Mouse (Mus musculus) olfactory bulb, adult 2 months (tissue): Measurements from ENCODE around the gene Efcab9. TPM values are rescaled to one million over a fixed set of nuclear protein-coding genes. Genes with fewer than 3 reads are reported as not detected.

Experiments
- H3K27ac ChIP-seq: fragments of 200-500 bp; 2 replicates; pipeline ENCODE4 v1.5.1; 2012; ENCODE audit warnings: low read depth, low read length; ENCODE audit not compliant: insufficient read depth
- H3K4me1 ChIP-seq: fragments of 200-500 bp; 2 replicates; pipeline ENCODE4 v1.6.1; 2012; ENCODE audit warnings: low read length; ENCODE audit not compliant: control insufficient read depth, insufficient read depth
- H3K4me3 ChIP-seq: fragments of 200-500 bp; 2 replicates; pipeline ENCODE4 v1.5.1; 2012; ENCODE audit warnings: mild to moderate bottlenecking, low read depth, low read length, moderate library complexity; ENCODE audit not compliant: insufficient read depth
- CTCF ChIP-seq: fragments of 200-500 bp; IDR thresholded peaks from 2 replicates; pipeline ENCODE4 v1.5.1; 2012; ENCODE audit warnings: low read depth, mild to moderate bottlenecking, low read length, moderate library complexity; ENCODE audit not compliant: insufficient read depth
- POLR2A ChIP-seq: fragments of 200-500 bp; IDR thresholded peaks from 2 replicates; pipeline ENCODE4 v1.6.1; 2012; ENCODE audit warnings: mild to moderate bottlenecking, low read depth, low read length, moderate library complexity; ENCODE audit not compliant: insufficient read depth
- WGBS: fragments of 180-500 bp; shearing (Covaris S2); methylation state at CpG from one replicate; pipeline ENCODE4 v1.1.7; 2018; 5-methylcytosine and 5-hydroxymethylcytosine counted together
- polyA plus RNA-seq: library from polyadenylated mRNA; stranded (reverse); fragments of >200 nt; gene quantifications from 2 replicates; pipeline ENCODE4 v1.2.4, GENCODE M21; 2012; ENCODE audit warnings: low replicate concordance; ENCODE audit not compliant: missing spikeins, insufficient read depth, insufficient read length

Gene Efcab9
- polyA plus RNA-seq, 1 experiment: not detected

GRCm38 (mm10) chr11:32535646-32536045 lies 3.8 kb upstream of the Efcab9 start:
- 98% methylated on average over 4 of the region's 4 CpGs for WGBS
- Histone ChIP-seq H3K4me1 (peaks cover 13% of the 10 kb centered on the region), H3K4me3 (no peak overlapping the region), H3K27ac (no peak overlapping the region)
- TF ChIP-seq CTCF: no peak
- no peak for TF ChIP-seq POLR2A

- Histone ChIP-seq H3K4me3 (no peak overlapping the region), H3K4me1 (peaks cover 13% of the 10 kb centered on the region), H3K27ac (no peak overlapping the region)
- 84% methylated on average over 7 of the region's 7 CpGs for WGBS
- TF ChIP-seq POLR2A (no peak), CTCF (no peak)
Observed at GRCm38 (mm10) chr11:32534453-32535075, 2.7 kb upstream of the Efcab9 start.

DNA sequence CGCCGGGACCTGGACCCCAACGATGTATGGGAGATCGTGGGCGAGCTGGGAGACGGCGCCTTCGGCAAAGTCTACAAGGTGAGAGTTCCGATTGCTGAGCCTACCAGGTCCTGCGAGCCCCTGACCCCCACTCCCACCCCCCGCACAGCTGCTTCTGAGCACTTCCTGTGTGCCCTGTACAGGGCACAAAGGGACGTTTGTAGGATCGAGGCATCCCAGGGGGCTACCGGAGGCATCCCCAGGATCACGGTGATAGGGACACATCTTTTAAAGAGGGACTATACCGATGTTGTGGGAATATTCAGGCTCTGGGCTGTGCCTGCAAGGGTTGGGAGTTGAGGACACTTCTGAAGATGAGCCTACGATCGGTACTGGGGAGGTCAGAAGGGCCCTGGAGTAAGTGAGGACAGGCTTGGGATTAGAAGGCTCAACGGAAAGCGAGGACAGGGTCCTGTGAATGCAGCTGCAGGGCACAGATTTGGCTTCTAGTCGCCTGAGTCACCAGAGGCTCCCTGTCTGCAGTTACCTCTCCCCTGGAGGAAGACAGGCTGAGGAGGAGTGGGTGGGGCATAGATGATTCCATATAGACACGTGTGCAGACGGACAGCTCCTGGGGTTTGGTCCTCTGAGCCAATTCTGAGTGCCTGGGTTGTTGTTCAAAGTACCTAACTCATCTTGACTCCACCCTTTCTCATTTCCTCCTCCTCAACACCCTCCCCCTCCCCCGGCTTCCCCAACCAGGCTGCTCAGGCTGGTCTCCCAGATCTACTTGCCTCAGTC lies 1.8 kb upstream of the Efcab9 start:
- peaks cover 13% of the 10 kb centered on the region for H3K4me1 ChIP-seq
- WGBS: 4% methylated on average over 24 of the region's 24 CpGs
- H3K27ac ChIP-seq: no peak overlapping the region
- no peak for TF ChIP-seq POLR2A
- peak overlapping the region; percentile 70 for H3K4me3 ChIP-seq

GRCm38 (mm10) chr11:32532765-32533481 lies 1.0 kb upstream of the Efcab9 start, which contains the start of gene Stk10:
Gene Stk10, plus strand, starts transcription at chr11:32533305.
- H3K4me1 ChIP-seq: peaks cover 13% of the 10 kb centered on the region
- peak within 1 kb of the TSS; percentile 70 for H3K4me3 ChIP-seq
- no peak for TF ChIP-seq CTCF
- TF ChIP-seq POLR2A: peak; percentile 13; the same call in 1 of the 2 replicates
- under 1% methylated on average over 80 of the region's 82 CpGs for WGBS
- H3K27ac ChIP-seq: no peak within 1 kb of the TSS

DNA sequence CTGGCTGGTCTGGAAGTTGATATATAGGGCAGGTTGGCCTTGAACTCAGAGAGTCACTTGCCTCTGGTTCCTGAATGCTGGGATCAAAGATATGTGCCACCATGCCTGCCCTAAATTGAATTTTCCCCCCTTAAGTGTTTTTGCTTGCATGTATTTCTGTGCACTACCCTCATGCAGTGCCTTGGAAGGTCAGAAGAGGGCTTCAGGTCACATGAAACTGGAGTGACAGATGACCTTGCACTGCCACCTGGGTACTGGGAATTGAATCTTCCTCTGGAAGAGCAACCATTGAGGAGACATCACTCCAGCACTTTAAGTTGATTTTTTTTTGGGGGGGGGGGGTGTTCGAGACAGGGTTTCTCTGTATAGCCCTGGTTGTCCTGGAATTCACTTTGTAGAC lies 1.7 kb downstream of the Efcab9 start:
- no peak for TF ChIP-seq POLR2A
- TF ChIP-seq CTCF: no peak
- no peak overlapping the region for H3K4me3 ChIP-seq
- H3K27ac ChIP-seq: no peak overlapping the region
- peaks cover 13% of the 10 kb centered on the region for H3K4me1 ChIP-seq
- 100% methylated on average over 1 of the region's 1 CpGs for WGBS

DNA sequence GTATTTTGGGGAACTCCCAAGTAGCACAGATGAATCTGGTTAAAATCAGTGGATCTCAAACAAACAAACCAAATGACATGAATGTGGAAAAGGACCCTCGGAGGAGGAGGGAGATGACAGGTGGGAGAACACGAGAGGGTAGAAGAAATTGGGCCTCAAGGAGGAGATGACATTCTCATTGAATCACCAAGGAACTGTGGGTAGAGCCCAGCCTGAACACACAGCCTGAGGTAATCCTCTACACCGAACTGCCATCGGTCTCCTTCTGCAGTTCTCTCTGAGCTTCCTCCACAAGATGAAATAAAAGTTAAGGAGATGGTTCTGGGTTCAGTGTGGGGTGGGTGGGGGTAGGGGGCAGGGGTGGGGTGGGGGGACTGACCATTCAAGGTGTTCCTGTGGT lies 4.9 kb downstream of the Efcab9 start:
- Histone ChIP-seq H3K4me3 (no peak overlapping the region), H3K4me1 (no peaks in the 10 kb centered on the region), H3K27ac (no peak overlapping the region)
- WGBS: 92% methylated on average over 4 of the region's 4 CpGs
- TF ChIP-seq CTCF: no peak
- TF ChIP-seq POLR2A: no peak

DNA sequence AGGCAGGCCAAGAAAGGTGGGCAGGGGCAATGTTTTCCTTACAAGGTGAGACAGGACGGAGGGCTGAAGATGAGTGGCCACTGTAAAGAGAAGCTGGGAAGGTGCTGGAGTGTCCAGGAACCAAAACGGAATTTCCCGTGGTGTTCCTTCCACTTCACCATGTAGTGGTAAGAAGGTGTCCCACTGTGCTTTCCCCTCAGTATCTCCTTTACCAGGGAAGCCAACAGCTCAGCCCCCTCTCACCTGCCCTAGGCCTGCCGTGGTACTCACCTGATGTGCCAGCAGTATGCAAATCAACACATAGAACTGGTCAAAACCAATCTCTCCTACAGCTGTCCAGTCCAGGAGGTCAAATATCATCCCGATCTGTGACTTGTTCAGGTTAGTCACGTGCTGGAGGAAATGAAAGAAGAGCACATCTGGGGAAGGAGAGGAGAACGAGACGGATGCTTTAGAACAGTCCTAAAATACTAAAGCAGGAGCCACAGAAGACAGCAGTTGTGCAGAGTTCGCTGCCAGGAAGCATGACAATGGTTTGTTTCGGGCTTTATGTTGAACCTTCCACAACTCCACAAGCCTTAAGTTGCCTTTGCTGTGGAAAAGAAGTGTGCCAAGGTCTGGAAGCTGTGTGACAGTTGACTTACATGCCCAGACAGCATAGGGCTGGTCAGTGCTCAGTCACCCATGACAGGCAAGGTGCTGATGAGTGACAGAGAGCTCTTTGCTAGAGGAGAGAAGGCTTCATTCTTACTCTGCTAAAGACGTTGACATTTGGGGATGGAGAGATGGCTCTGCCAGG lies 7.6 kb downstream of the Efcab9 start:
- H3K4me3 ChIP-seq: no peak overlapping the region
- no peak overlapping the region for H3K27ac ChIP-seq
- 88% methylated on average over 11 of the region's 11 CpGs for WGBS
- no peaks in the 10 kb centered on the region for H3K4me1 ChIP-seq
- TF ChIP-seq CTCF (no peak), POLR2A (no peak)

DNA sequence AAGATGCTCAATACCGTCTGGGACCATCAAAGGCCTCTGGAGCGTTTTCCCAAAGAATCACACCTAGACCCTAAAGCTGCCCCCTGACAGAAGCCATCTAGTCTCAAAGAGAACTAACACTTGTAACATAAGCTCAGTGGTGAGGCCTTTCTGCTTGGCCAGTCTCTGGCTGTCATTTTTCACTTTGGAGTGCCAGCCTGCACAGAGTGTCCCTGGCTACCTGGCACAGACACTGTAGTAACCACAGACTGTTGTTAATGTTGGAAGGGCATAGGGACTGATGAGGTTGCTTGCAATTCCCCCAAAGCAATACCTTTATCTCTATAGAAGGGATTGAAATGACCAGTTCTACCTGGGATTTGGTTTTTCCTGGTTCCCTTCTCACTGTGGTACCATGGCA lies 10.6 kb downstream of the Efcab9 start:
- WGBS: 90% methylated on average over 2 of the region's 2 CpGs
- Histone ChIP-seq H3K4me3 (no peak overlapping the region), H3K27ac (no peak overlapping the region), H3K4me1 (no peaks in the 10 kb centered on the region)
- TF ChIP-seq POLR2A: no peak
- TF ChIP-seq CTCF: no peak

DNA sequence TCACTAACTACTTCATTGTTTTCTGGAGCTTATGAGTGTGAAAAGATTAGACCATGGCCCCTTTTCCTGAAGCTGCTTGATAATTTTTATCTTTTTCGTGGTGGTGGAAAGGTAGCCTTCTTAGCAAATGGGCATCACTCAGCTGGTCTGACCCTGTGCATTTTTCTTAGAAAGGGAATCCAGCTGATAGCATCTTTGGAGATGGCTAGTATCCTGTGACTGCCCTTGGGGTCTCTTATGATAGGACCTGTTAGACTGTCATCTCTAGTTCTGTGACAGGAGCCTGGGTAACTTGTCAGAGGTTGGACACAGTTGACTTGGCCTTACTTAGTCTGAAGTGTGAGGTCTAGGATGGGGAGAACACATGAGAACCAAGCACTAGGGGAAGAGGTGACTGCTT lies 12.5 kb downstream of the Efcab9 start:
- Histone ChIP-seq H3K27ac (no peak overlapping the region), H3K4me3 (no peak overlapping the region), H3K4me1 (no peaks in the 10 kb centered on the region)
- TF ChIP-seq CTCF: no peak
- no peak for TF ChIP-seq POLR2A
- 94% methylated on average over 1 of the region's 1 CpGs for WGBS
